ENCODE assay signal across 1 mouse cellular context in genomic region chr7:122133338-122133625, GRCm38 (mm10).
TF ChIP-seq lines count a peak whose summit lies in the region.

No protein-coding gene starts in this region.

TF ChIP-seq in CH12.LX, 34 proteins besides CTCF, POLR2A, EP300 and RAD21 (continued from another document):
- TF ChIP-seq CHD2 (IDR thresholded peaks at IDR 0.05; ENCODE audit: low read length) (no peak), NELFE (IDR thresholded peaks at IDR 0.05; ENCODE audit: low read depth, low read length) (no peak), MAZ (IDR thresholded peaks at IDR 0.05; ENCODE audit: low read depth, low read length) (no peak), ELF1 (IDR thresholded peaks at IDR 0.05; ENCODE audit: low read depth, low read length) (no peak), JUND (conservative IDR thresholded peaks at IDR 0.05; ENCODE audit: low read depth, low read length) (no peak), CHD1 (IDR thresholded peaks at IDR 0.05; ENCODE audit: low read depth, low read length) (no peak)
